Mouse (Mus musculus): ENCODE results near the gene Slf1.
"Not testable (repeated sequence)": the region's sequence is repeated elsewhere in the genome, so short reads cannot be mapped to it uniquely, and the experiment has no call there.

Slf1 gene

DNA sequence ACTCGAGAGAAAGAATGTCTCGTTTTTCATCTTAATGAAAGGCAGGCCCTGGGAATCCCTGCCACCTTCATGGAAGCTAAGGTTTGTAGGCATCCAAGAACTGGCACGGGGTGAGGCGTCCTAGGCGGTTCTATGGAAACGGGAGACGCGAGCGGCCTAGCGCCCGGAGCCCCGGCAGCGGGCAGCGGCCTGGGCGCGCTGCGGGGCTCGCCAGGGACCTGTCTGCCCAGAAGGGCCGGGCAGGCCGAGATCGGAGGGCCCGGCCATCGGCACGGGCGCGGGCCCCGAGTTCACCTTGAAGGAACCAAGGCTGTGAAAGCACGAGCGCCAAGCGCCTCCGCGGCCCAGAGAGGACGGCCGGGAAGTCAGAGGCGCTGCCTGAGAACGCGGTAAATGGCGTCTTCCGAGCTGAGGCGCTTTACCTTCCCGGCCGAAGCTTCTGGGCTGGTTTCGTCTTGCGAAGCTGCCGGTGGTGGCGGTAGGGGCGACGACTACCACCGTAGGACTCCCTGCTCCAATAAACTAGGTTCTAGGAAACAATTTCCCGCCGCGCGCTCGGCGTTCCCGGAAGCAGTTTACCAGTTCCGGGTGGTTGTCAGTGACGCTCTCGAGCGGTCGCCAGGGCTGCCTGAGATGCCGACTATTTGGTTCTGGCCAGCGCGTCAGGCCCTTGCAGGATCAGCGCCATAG is at the start of gene Slf1, which contains the start of gene 2210408I21Rik:
Gene Slf1, minus strand, starts transcription at position 543 of the 690 bp plus-strand sequence.
Gene 2210408I21Rik, plus strand, starts transcription at position 610 of the 690 bp plus-strand sequence.
- DNase-seq: peak; percentile 91 to 94

DNA sequence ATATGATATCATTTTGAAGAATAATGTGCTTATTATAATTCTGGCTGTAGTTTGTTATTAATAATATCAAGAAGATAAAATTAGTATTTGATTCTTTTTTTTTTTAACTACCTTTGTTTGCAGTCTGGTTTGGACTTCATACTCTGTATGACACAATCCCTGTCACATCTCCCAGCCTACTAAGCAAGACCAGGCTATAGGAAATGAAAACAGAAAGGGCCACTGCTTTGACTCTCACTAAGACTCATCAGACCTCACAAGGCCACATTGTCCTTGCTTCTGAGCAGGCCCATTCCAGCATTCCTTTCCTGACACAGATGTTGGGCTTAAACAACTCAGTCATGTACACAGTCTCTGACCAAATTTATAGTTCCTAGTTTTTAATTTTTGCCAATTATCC is 42.7 kb upstream of the Slf1 start:
- no peak for DNase-seq

DNA sequence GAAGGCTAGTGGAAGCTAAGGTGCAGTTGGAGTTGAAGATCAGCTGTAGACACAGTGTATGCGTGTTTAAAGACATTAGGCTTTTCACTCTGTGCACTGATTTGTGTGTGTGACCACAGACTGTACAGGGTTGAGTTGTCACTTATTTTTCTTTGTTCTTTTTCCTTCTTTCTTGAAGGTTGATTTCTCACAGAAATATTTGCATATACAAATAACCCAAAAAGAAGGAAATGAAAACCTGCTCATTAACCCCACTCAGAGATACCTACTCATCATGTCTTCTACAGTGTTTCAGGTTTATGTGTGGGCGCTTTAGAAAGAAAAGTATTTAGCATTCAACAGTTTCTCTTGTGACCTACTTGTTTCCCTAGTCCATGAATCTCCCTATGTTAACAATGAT is 5.6 kb upstream of the Slf1 start:
- no peak for DNase-seq

DNA sequence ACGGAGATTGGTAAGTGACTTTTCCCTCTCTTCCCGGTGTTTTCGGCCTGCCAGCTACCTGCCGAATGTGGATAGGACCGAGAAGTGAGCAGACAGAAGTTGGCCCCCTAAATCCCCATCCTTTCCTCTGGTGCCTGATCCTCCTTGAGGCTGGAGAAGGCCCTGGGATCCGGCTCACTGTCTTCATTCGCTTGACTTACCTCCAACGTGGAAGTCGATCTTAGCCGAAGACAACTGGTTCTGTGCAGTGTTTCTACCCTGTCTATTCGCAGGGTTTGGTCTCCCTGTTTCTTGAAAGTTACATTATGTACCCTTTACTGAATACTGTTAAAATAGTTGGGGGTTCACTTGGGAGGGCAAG is 328 bp upstream of the Slf1 start:
- DNase-seq: no peak

DNA sequence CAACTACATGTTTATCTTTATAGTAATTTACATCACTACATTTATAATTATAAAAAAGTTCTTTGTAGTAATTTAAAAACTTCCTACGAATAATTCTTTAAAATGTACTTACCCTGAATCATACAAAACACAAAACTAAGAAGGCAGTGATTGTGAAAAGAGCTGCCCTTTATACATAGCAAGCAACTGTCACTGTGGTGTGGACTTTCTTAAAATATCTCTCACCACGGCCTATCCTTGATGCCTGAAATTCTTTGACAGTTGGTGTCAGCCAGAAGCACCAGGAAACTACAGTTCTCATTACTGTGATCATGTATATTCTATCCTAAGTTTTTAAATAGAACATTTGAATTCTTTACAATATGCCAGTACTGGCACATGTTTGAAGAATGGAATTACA is 4.1 kb downstream of the Slf1 start:
- DNase-seq: no peak

DNA sequence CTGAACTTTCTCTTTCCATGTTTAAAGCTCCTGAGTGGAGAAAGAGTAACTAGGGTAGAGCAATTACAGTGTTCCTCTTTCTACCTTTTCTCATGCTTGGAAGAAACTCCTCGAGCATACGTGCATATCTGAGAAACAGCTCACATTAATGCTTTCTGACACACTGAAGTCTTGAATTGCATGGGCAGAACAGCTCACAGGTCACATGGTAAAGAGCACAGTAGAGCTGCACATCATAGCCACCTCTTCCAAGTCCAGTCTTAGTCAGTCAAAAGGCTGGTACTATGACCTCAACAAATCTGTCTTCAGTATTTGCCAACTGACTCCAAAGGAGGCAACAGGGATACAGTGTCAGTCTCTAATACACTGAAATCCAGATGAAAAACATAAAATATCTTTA is 7.0 kb downstream of the Slf1 start:
- DNase-seq: no peak

DNA sequence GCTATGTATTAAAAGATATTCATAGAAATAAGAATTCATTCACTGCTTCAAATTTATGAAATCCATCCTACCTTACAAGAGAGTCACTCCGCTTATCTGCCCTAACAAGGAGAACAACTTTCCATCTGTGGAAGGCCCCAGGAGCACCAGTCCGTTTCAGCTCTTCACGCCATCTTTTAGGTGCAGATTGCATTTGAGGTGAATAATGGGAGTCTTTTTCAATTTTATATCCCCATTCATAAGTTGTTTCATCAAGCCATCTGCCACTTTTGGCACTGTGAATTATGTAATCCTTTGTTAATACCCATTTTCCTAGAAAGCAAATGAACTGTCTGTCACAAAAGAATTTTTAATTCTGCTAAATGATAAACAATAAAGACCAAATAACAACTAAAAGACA is 10.1 kb downstream of the Slf1 start:
- DNase-seq: no peak

DNA sequence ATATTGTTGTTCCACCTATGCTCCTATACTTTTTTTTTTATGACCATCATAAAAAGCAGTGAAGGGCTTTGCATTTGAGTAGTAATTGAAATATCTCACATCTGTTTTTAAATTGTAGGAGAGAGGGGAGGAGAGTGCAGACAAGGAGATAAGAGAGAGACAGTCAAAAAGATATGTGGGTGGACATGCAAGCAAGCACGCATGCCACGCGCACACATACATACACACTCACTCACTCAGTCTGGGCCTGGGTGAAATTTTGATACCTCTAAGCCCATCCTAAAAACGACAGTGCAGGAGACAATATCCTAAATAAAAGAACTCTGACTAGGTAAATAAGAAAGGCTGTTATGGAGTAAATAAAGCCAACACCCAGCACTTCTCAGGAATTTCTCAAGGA is 16.6 kb downstream of the Slf1 start:
- DNase-seq: no peak

DNA sequence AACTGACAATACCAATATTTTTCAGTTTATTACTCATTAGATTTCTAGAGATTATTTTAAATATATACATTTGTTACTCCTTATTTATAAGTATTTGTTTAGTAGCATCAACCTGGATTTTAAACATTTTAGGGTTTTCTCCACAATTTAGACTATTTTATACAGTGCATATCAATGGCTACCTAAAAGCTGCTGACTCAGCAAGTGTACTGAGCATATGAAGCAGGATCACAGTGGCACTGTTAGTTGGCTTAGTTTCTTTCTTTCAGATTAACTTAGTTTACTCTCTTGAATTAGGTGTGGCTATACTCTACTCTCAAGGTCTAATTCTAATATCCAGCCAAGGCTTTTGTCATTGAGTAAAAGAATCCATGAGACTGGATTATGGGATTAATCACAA is 27.5 kb downstream of the Slf1 start:
- DNase-seq: no peak

DNA sequence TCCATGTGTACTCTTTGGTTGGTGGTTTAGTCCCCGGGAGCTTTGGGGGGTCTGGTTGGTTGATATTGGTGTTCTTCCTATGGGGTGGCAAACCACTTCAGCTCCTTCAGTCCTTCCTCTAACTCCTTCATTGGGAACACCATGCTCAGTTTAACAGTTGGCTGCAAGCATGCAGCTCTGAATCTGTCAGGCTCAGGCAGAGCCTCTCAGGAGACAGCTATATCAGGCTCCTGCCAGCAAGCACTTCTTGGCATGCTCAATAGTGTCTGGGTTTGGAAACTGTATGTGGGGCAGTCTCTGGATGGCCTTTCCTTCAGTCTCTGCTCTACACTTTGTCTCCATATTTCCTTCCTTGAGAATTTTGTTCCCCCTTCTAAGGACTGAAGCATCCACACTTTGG is 42.4 kb downstream of the Slf1 start:
- DNase-seq: not testable (repeated sequence)

DNA sequence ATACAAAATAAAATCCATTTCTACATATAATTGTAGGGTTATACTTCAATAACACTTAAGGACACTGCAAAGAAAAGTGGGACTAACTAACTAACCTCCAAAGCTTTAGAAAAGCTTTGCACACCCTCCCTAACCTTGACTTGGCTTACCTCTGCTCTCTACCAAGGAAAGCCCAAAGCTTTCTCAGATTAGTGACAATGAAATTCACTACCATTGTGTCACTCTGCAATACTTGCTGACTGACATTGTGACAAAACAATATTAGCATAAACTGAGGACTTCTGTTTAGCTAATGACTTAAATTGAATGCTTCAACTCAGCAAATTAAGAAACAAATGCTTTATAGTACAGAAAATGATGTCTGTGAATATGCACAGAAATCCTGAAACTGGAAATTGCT is 63.2 kb downstream of the Slf1 start:
- no peak for DNase-seq

DNA sequence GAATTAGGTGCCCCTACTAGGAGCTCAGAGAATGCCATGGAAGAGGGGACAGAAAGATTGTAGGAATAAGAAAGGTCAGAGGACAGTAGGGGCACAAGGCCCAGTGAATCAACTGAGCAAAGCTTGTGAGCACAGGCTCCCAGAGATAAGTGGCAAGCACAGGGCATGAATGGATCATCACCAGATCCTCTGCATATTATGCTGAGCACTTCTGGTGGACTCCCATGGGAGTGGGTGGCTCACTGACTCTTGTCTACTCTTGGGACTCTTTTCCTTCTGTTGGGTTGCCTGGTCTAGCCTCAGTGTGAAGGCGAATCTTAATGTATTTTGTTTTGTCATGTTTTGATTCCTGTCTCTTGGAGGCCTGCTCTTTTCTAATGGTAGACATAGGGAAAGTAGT is 66.4 kb downstream of the Slf1 start:
- DNase-seq: no peak

DNA sequence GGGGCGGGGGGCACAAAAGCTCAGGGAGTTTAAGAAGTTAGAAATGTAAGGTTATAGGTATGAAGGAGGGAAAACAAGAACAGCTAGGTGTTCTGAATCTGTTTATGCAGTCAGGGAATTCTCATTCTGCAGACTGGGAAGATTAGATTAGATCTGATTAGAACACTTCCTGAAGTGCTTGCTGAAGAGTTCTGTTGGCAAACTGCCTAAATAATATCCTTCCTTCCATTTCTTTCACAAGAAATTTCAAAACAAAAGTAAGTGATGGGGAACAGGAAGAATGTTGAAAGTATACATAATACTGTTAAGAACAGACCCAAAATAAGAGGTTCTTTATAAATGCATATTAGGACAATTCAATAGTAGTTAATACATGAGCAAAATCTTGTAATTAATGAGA is 72.1 kb downstream of the Slf1 start:
- DNase-seq: no peak

DNA sequence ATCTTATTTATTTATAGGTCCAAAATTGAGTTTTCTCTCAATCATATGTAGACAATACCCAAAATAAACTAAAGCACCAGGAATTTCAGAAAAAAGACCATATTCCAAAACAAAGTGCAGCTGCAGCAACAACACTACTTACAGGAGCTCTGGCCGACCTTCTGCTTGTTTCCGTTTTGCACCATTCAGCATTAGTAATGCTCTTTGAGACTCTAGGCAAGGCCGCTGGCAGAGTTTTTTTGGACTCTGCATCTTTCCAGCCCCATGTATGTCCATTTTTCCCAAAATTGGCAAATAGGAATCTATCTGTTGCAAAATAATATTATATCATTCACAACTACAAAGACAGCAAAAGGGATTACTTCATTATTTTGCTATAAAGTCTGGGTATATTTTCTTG is 85.5 kb downstream of the Slf1 start:
- DNase-seq: no peak

DNA sequence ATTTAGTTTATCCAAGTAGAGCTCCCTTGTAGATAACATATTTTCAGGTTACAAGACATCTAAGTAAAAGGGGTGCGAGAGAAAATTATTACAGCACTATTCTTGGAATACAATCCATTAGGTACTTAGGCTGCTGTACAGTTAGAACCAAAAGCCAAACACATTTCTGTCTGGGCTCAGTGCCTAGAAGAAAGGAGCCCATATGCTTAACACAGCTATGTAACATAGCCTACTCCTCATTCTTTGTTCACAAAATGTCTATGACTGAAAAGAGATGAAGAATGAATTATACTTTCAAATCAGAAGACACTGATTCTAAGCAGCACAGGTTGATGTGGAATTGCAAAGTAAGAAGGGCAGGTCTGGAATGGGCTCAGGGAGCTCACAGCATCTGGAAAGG is 86.8 kb downstream of the Slf1 start:
- no peak for DNase-seq

DNA sequence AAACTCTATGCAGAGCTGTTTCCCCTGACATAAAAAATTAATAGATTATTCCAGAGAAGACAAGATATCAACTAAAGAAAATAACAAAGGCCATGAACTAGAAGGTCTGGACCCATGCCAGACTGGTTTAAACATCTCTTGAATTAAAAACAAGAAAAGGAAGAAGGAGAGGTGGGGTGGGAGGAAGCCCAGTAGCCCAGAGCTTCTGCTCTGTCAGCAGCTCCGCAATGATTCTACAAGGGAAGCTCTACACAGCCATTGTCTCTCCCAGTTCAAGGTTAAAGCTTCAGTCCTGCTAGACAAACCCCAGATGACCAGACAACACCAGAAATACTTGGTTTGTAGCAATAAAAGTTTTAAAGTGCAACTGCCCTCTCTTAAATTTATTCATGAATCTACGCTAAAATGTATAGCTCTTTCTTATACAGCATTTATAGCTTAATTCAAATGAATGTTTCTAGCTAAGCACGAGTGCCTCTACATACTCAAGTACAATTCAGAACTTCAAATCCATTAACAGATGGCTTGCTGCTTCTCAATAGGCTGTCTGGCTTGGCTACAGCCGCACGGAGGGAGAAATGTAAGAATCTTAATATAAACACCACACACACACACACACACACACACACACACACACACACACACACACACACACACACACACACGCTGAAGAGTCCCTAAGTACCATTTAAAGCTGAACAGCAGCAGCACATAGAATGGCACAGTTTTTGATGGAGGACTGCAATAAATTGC is 87.9 kb downstream of the Slf1 start:
- DNase-seq: peak in 1 of 2 experiments; percentile 4

DNA sequence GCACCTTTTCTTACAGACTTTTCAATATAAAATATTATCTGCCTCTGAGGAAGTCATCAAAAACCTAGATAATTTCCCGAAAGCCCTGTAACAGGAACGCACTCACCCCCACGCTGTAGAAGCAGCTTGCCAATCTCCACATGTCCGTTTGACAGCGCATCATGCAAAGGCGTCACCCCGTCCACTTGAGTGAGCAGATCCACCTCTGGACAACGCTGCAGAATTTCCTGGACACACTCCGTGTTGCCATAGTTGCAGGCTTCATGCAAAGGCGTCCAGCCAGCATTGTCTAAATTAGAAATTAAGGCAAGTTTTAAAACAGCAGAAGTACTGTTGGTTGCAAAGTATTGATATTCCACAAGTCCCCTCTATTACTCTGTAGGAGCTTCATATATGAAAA is 88.9 kb downstream of the Slf1 start:
- peak in 1 of 2 experiments; percentile 3 for DNase-seq

DNA sequence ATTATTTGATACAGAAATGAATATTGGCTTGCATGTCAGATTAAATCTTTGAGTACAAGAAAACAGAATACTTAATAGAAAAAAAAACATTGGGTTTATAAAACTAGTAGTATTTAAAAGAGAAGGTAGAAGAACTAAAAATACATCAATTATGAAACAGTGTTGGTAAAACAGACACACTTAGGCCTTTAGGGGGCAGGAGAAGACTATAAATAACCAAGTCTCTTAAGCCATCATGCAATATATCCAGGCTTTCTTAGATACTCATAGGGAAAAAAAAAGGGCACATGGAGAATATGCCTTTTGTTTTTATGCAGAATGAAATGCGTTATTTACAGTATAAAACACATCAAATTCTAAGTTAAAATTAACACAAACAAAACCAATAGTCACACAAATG is 89.9 kb downstream of the Slf1 start:
- peak in 1 of 2 experiments; percentile 7 for DNase-seq

DNA sequence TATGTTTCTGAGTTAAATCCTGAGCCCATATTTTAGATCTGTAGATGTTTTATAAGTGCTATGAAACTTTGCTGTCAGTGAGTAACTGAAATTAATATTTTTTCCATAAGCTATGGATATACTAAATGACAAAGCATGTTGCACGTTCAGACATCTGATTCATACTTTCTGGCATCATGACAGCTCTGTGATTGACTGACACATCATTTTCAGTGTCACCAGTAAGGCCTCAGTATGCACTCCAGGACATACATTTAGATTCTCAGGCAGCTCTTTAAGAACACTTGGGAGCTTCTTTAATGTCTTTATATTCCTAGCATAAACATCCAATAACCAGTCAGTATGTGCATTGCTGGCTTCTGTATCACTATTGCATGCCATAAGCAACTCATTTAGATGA is 91.9 kb downstream of the Slf1 start:
- no peak for DNase-seq

DNA sequence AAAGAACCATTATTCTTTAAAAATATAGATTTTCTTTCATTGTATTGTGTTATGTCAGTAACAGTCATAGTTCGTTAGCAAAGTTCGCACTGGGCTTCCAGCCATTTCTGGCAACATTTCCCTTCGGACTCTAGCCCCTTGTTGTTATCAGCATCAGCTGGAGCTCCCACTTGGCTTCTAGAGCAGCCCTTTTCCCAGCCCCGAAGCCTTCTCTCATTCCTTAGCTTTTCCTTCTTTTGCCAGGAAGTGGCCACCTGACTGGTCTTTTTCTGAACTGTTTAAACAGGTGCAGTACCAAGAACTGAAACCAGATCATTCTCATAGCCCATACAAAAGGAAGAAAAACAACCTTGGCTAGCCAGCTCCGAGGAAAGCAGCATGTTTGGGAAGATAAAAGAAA is 105.7 kb downstream of the Slf1 start:
- no peak for DNase-seq

DNA sequence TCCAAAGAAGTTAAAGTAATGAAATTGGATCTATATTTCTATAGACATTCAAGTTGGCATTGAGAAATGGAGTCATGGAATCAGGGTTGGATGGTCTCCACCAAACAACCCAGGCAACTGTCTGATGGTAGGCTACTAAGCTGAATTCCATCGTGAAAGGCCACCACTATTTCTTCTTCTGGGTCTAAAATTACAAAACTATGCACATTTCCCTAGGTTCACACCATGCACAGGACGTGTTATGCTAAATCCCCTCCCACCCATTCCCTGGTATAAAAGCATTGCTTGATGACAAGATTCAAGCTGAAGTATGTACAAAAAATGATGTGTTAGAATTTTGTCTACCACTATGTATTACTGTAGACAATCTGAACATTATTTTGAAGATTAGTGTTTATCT is 116.4 kb downstream of the Slf1 start:
- DNase-seq: no peak

DNA sequence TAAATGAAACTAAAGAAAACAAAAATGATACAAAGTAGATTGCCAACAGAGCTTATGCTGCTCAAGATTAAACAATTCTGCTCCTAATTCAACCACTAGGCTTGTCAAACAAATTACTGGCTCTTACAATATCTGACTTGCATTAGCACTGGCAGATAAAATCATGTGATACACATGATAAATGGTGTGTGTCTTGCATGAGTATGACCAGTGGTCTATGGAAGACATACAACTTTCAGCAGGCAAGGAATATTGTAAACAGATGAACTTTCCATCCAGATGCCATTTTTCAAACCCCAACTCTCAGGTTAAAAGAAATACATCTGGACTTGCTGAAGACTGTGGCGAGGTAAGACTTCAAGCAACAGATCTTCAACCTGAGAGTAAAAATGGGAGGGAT is 131.6 kb downstream of the Slf1 start:
- DNase-seq: no peak

DNA sequence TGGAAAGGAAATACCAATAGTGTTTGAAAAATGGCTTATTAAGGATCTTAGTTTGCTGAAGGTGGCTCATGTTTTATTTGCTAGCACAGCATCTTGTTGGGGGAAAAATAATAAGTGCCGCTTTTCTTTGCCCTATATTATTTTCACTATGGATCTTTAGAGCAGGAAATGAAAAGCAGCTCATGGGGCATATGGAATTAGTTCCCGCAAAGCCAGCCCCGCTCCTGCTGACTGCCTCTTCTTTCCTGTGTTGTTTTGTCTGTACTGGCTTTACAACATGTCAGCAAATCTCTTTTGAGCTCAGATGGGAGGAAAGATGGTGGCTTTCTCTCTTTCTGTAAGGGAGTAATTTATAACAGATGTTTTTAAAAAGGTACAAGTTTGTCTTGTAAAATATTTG is 132.6 kb downstream of the Slf1 start:
- DNase-seq: no peak

Data from kidney, postnatal 36 days (tissue).